Mouse (Mus musculus) liver, embryonic 12.5 days (tissue): ENCODE results near the gene Efhd1. TPM values are rescaled to one million over a fixed set of nuclear protein-coding genes. Genes with fewer than 3 reads are reported as not detected.

ENCODE experiments used
- ATAC-seq: fragments of 200-750 bp; cut with Nextera tagmentation; 2 replicates; pipeline ENCODE4 v1.8.0; 2017; ENCODE audit warnings: moderate number of reproducible peaks, mild to moderate bottlenecking, moderate library complexity
- H3K27ac ChIP-seq: fragments of 300-500 bp; sonication (generic); 2 replicates; pipeline ENCODE4 v1.5.1; 2016; ENCODE audit warnings: mild to moderate bottlenecking
- H3K27me3 ChIP-seq: fragments of 300-500 bp; sonication (generic); replicated peaks from 2 replicates; pipeline ENCODE4 v1.6.1; 2016; ENCODE audit warnings: mild to moderate bottlenecking, moderate library complexity
- H3K36me3 ChIP-seq: fragments of 300-500 bp; sonication (generic); 2 replicates; pipeline ENCODE4 v1.6.1; 2016; ENCODE audit warnings: mild to moderate bottlenecking, moderate library complexity
- H3K4me1 ChIP-seq: fragments of 300-500 bp; sonication (generic); 2 replicates; pipeline ENCODE4 v1.6.1; 2016
- H3K4me2 ChIP-seq: fragments of 300-500 bp; sonication (generic); 2 replicates; pipeline ENCODE4 v1.6.1; 2016; ENCODE audit warnings: mild to moderate bottlenecking, moderate library complexity
- H3K4me3 ChIP-seq: fragments of 300-500 bp; sonication (generic); 2 replicates; pipeline ENCODE4 v1.5.1; 2016; ENCODE audit warnings: mild to moderate bottlenecking, moderate library complexity
- H3K9ac ChIP-seq: fragments of 300-500 bp; sonication (generic); 2 replicates; pipeline ENCODE4 v1.6.1; 2016; ENCODE audit warnings: mild to moderate bottlenecking, moderate library complexity
- H3K9me3 ChIP-seq: fragments of 300-500 bp; sonication (generic); replicated peaks from 2 replicates; pipeline ENCODE4 v1.6.1; 2016; ENCODE audit warnings: mild to moderate bottlenecking, moderate library complexity
- WGBS: fragments of 180-500 bp; shearing (Covaris S2); methylation state at CpG from one replicate; pipeline ENCODE4 v1.1.7; 2016; ENCODE audit not compliant: insufficient replicate concordance; 5-methylcytosine and 5-hydroxymethylcytosine counted together
- polyA plus RNA-seq: library from polyadenylated mRNA; unstranded; fragments of >200 nt; fragmentation: Nextera tagmentation; extraction: Ambion mirVana; gene quantifications from 2 replicates; pipeline ENCODE4 v1.2.1, GENCODE M21; 2016

Gene Efhd1
- polyA plus RNA-seq, 1 experiment from 2014 or later: not detected

DNA sequence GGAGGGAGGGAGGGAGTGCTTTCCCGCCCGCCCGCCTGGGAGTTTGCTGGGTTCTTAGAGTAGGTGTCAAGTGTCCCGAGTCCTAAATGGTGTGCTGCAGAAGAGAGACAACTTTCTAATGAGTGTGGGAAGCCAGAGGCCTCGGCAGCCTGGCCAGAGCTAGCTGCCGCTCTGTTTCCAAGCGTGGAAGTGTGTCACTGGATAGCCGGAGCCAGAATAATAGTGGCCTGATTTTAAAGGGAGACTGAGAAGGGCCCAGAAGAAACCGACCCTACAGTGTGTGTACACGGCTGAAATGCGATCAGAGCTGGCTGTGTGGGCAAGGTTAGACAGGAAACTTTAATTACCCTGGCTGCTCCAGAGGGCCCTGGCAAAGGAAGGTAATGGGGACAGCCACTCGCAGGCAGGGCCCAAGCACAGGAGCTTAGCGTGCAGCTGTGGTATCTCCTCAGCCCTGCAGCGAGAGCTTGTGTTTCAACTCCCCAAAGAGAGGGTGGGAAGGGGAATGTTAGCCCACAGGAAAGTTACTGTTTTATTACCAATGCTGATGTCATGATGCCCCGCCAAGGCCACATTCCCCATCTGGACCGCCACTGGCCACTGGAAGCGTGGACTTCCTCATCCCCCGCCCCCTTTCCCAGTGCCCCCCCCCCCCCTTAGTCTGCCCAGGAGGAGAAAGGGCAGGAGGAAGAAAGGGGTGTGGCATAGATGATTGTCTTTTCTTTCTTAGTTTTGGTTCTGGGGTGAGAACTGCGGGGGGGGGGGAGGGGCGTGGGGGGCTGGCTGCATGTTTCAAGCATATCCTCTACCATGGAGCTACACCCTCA, 6.7 kb downstream of the Efhd1 start:
- no peaks in the 10 kb centered on the region for H3K4me1 ChIP-seq
- ATAC-seq: no peak
- H3K27ac ChIP-seq: no peak overlapping the region
- no peak overlapping the region for H3K9ac ChIP-seq
- no peaks in the 10 kb centered on the region for H3K36me3 ChIP-seq
- 32% methylated on average over 19 of the region's 20 CpGs for WGBS
- H3K27me3 ChIP-seq: peaks cover 65% of the 10 kb centered on the region
- H3K4me3 ChIP-seq: no peak overlapping the region
- no peak overlapping the region for H3K4me2 ChIP-seq
- no peaks in the 10 kb centered on the region for H3K9me3 ChIP-seq

DNA sequence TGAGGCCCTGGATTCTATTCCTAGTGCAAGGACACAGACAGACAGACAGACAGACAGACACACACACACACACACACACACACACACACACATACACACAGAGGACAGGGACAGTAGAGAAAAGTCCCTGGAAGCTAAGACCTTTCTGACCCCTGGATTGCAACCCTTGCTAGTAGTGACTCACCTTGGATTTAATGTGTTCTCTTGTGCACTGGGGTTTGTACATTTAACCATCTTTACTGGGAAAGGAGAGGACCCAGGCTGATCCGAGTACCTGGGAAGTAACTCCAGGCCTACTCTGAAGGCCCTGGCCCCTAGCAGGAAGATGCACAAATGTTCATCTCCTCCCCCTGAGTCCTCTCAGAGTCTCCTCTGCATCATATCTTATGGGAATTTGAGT, 7.4 kb downstream of the Efhd1 start:
- Histone ChIP-seq H3K4me1 (no peaks in the 10 kb centered on the region), H3K9me3 (no peaks in the 10 kb centered on the region), H3K4me2 (no peak overlapping the region), H3K27ac (no peak overlapping the region), H3K9ac (no peak overlapping the region), H3K36me3 (no peaks in the 10 kb centered on the region), H3K27me3 (peaks cover 58% of the 10 kb centered on the region), H3K4me3 (no peak overlapping the region)
- WGBS: 72% methylated on average over 1 of the region's 1 CpGs
- no peak for ATAC-seq

DNA sequence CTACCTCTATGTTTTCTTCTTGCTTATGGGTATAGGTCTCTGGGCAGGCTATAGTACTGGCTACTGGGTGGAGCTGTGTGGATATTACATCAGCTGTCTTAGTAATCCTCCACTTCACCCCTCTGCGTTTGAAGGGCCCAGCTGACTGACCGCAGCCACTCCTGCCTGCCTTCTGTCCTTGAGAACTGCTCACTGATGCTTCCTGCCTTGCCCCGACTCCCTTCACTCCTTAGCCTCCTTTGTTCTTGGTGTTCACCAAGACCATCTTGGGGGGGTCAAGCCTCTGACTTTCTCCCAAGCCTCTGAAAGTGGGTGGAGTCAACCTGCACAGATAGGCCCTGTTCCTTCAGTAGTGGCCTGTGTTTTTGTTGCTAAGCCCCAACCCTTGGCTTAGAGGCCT, 8.3 kb downstream of the Efhd1 start:
- Histone ChIP-seq H3K9ac (no peak overlapping the region), H3K9me3 (no peaks in the 10 kb centered on the region), H3K36me3 (no peaks in the 10 kb centered on the region), H3K4me3 (no peak overlapping the region), H3K4me1 (no peaks in the 10 kb centered on the region), H3K27ac (no peak overlapping the region), H3K27me3 (peaks cover 54% of the 10 kb centered on the region), H3K4me2 (no peak overlapping the region)
- ATAC-seq: no peak
- WGBS: 50% methylated on average over 3 of the region's 3 CpGs

DNA sequence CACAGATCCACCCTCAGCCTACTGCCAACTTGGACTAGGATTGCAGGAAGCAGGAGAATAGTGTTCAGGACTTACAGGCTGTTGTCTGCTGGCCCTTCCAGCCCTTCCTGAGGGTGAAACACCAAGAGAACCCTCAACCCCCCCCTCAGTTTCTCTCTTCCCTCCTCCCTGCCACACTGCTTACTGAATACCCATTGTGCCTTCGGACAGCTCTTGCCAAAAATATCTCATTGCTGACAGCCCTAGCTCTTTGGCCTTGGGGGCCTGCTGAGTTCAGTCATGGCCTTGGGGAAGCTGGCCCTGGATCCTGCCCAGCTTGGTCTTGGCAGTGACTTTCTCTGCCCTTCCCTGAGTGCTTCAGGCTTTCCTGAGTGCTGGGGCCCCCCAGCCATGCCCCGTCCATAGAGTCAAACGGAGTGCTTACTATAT, 9.4 kb downstream of the Efhd1 start:
- Histone ChIP-seq H3K36me3 (no peaks in the 10 kb centered on the region), H3K27ac (no peak overlapping the region), H3K4me2 (no peak overlapping the region), H3K9ac (no peak overlapping the region), H3K9me3 (no peaks in the 10 kb centered on the region), H3K4me1 (no peaks in the 10 kb centered on the region), H3K4me3 (no peak overlapping the region), H3K27me3 (peaks cover 50% of the 10 kb centered on the region)
- 60% methylated on average over 3 of the region's 3 CpGs for WGBS
- no peak for ATAC-seq

DNA sequence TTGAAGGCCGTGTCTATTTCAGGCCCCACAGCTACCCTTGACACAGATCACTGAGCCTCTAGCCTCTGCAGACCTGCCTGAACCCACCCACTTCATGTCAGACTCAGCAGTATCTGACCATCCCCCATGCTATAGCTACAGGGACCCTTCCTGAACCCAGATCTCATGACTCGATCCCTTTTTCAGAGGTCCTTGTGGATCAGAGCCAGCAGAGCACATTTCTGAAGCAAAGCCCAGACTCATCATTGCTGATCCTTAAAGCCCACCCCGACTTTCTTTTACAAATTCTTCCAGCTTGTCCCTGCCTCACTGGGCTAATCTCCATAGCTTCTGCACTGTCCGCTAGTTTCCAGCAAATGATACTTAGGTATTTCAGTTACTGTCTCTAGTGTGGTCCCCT, 10.0 kb downstream of the Efhd1 start:
- 58% methylated on average over 4 of the region's 4 CpGs for WGBS
- H3K36me3 ChIP-seq: no peaks in the 10 kb centered on the region
- no peak for ATAC-seq
- H3K4me1 ChIP-seq: no peaks in the 10 kb centered on the region
- H3K4me3 ChIP-seq: no peak overlapping the region
- peaks cover 44% of the 10 kb centered on the region for H3K27me3 ChIP-seq
- no peak overlapping the region for H3K4me2 ChIP-seq
- no peak overlapping the region for H3K9ac ChIP-seq
- H3K27ac ChIP-seq: no peak overlapping the region
- H3K9me3 ChIP-seq: no peaks in the 10 kb centered on the region

DNA sequence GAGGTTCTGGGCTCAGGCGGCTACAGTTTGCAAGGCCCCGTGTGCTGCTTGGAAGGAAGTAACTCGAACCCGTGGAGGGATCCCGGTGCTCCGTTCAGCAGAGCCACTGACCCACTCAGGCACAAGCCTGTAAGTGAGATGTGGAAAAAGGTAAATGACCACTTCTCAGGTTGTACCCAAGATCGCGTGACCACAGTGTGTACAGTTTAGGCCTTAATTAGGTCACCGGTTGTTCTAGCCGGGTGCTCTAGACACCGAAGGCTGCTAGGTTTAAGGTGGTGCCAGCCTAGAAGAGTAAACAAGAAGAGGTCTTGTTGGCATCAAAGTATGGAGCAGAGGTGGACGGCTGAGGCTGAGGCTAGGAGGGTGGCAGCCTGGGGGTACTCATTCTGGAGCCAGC, 11.0 kb downstream of the Efhd1 start:
- Histone ChIP-seq H3K4me1 (no peaks in the 10 kb centered on the region), H3K4me2 (no peak overlapping the region), H3K27ac (no peak overlapping the region), H3K27me3 (peaks cover 34% of the 10 kb centered on the region), H3K9ac (no peak overlapping the region), H3K36me3 (no peaks in the 10 kb centered on the region), H3K4me3 (no peak overlapping the region), H3K9me3 (no peaks in the 10 kb centered on the region)
- ATAC-seq: no peak
- WGBS: 80% methylated on average over 12 of the region's 12 CpGs

DNA sequence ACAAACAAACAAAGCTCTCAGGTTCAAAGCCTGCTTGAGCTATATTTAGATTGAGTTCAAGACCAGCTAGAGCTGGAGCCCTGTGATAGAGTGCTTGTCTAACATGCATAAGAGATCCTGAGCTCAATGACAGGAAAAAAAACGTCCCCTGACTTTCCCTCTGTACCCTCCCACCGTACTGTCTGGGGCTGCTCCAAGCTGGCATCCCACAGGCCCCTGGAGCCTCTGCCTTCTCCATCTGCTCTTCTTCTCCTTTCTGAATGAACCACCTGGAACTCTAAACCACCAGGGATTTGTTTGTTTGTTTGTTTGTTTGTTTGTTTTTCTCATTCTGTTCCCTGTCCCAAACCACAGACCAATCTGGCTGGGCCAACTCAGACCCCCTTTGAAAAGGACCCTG, 11.9 kb downstream of the Efhd1 start:
- H3K9ac ChIP-seq: no peak overlapping the region
- H3K9me3 ChIP-seq: no peaks in the 10 kb centered on the region
- 46% methylated on average over 2 of the region's 2 CpGs for WGBS
- H3K36me3 ChIP-seq: no peaks in the 10 kb centered on the region
- H3K4me1 ChIP-seq: no peaks in the 10 kb centered on the region
- no peak overlapping the region for H3K4me3 ChIP-seq
- no peak overlapping the region for H3K27ac ChIP-seq
- peaks cover 31% of the 10 kb centered on the region for H3K27me3 ChIP-seq
- ATAC-seq: no peak
- H3K4me2 ChIP-seq: no peak overlapping the region

DNA sequence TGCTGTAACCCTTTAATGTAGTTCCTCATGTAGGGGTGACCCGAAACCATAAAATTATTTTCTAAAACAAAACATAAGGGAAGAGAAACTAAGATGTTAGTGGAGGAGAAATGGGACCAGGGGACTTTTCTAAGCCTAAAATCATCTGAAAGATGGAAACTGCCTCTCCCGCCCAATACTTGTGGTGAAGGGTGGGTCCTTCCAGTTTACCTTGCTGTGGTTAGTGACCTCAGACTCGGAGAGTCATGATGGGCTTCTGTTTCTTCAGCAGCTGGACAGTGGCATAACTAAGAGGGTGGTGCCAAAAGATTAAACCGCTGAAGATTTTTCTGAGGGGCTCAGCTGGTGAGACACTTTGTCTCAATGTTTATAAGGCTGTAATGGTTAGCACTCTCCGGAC, 16.1 kb downstream of the Efhd1 start:
- Histone ChIP-seq H3K9me3 (no peaks in the 10 kb centered on the region), H3K4me1 (no peaks in the 10 kb centered on the region), H3K4me3 (no peak overlapping the region), H3K36me3 (no peaks in the 10 kb centered on the region), H3K9ac (no peak overlapping the region), H3K27ac (no peak overlapping the region), H3K27me3 (peaks cover 23% of the 10 kb centered on the region; the same call in 1 of the 2 replicates), H3K4me2 (no peak overlapping the region)
- WGBS: 61% methylated on average over 5 of the region's 5 CpGs
- no peak for ATAC-seq

DNA sequence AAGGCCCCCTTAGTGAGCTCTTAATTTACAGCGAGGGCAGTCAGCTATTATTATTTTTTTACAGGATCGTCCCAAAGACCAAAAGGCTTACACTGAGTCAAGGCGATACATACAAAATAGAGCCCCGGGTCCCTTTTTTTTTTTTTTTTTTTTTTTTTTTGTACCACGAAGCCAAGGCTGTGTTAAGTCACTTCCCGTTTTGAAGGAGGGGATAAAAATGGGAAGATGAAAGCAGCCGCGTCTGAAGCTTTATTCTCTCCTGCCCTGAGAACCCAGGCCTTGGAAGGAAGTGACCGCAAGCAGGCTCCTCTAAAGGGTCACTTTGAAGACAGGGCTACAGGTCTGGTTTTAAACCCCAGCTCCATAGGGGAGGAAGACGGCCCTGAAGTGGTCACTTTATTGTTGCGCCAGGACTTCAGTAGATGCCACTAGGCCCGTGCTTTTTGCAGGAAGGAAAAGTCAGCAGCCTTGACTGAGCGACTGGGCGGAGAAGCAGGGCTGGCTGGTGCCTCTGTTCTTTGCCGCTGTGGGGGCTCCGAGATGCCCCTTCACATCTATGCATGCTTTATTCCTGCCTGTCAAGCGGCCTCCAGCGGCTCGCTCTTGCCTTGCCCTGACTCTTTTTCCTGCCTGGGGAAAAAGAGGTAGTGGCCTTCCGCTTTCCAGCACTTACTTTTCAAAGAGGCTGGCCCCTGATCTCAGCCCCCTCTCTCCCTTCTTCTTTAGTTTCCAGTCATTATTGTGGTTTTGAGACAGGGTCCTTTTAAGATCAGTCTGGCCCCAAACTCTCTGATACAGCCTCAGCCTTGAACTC, 17.6 kb downstream of the Efhd1 start:
- Histone ChIP-seq H3K9me3 (no peaks in the 10 kb centered on the region), H3K27ac (no peak overlapping the region), H3K27me3 (peaks cover 18% of the 10 kb centered on the region; the same call in 1 of the 2 replicates), H3K36me3 (no peaks in the 10 kb centered on the region), H3K9ac (no peak overlapping the region), H3K4me2 (peak overlapping the region; percentile 19; the same call in 1 of the 2 replicates), H3K4me1 (no peaks in the 10 kb centered on the region), H3K4me3 (no peak overlapping the region)
- ATAC-seq: no peak
- WGBS: 16% methylated on average over 20 of the region's 20 CpGs

DNA sequence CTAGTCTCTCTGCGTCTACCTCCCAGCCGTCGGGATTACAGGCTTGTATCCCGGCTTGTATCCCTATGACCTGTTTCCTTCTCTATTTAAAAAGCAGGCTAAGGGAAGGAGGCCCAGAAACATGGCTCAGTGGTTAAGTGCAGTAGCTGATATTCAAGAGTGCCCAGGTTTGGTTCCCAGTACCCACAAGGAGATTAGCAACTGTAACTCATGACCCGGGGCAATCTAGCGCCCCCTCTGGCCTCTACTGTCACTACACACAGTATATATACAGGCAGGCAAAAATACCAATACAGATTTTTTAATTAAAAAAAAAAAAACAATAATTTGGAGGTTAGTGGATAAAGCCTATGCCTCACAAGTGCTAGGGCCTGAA, 18.2 kb downstream of the Efhd1 start:
- WGBS: 57% methylated on average over 6 of the region's 6 CpGs
- Histone ChIP-seq H3K36me3 (no peaks in the 10 kb centered on the region), H3K4me1 (no peaks in the 10 kb centered on the region)

DNA sequence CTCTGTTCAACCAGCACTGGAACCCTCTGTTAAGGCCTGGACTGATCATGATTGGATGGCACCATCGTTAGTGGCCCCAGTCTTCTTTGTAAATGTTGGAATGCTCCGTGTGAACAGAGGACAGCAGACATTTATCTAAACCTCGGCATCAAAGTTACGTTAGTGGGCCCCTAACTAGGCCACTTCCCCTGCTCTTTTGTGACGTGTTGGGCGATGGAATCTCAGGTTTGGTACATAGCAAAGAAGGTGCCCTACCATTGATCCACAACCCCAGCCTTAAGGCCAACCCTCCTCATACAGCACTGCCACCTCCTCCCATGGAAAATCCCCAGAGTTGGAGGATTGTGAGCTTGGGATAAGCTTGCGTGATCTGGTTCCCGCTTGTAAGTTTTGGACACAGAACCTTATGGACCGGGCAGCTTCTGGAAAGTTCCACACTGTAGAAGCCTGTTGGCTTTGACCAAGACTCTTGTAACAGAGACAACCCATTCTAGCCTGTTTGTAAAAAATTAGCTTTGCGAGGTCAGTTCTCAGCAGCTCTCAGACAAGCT, 19.3 kb downstream of the Efhd1 start:
- H3K9ac ChIP-seq: no peak overlapping the region
- no peaks in the 10 kb centered on the region for H3K4me1 ChIP-seq
- no peak overlapping the region for H3K4me3 ChIP-seq
- whole genome bisulfite sequencing: 67% methylated on average over 10 of the region's 10 CpGs
- no peak for ATAC-seq
- no peaks in the 10 kb centered on the region for H3K9me3 ChIP-seq
- H3K4me2 ChIP-seq: no peak overlapping the region
- H3K36me3 ChIP-seq: no peaks in the 10 kb centered on the region
- no peak overlapping the region for H3K27ac ChIP-seq
- 0 out of 2 replicates have a peak, but pooled peaks cover 7% of the 10 kb centered on the region for H3K27me3 ChIP-seq

More for the DNA sequence above, 18.2 kb downstream of the Efhd1 start:
- H3K27ac ChIP-seq: no peak overlapping the region
- H3K27me3 ChIP-seq: 0 out of 2 replicates have a peak, but pooled peaks cover 14% of the 10 kb centered on the region
- H3K4me2 ChIP-seq: no peak overlapping the region
- no peak for ATAC-seq
- H3K4me3 ChIP-seq: no peak overlapping the region
- H3K9me3 ChIP-seq: no peaks in the 10 kb centered on the region
- no peak overlapping the region for H3K9ac ChIP-seq

DNA sequence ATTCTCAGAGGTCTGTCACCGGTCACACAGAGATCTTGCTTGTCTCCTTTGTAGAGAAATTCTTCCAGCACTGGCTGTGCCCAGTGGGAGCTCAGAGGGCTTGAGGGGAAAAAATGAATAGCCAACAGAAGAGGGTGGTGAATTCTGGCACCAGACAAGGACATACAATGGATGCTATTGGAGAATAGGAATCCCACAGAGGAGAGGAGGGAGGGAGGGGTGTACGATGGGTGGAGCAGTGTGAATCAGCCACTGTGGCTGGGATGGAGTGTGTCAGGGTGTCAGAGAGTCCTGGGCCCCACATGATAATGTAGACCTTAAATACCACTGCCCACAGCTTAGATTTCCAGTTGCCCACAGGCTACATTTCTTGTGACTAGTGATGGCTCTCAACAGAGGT, 22.9 kb downstream of the Efhd1 start:
- no peaks in the 10 kb centered on the region for H3K36me3 ChIP-seq
- H3K9ac ChIP-seq: no peak overlapping the region

More for the DNA sequence above, 22.9 kb downstream of the Efhd1 start:
- ATAC-seq: no peak
- Histone ChIP-seq H3K4me1 (no peaks in the 10 kb centered on the region), H3K27ac (no peak overlapping the region), H3K27me3 (peaks cover 8% of the 10 kb centered on the region), H3K4me2 (no peak overlapping the region), H3K4me3 (no peak overlapping the region), H3K9me3 (no peaks in the 10 kb centered on the region)
- WGBS: 74% methylated on average over 2 of the region's 2 CpGs
